Mouse (Mus musculus): ENCODE results near the gene Samd4. TPM values are rescaled to one million over a fixed set of nuclear protein-coding genes. Genes with fewer than 3 reads are reported as not detected.

Samd4 gene
- total RNA-seq, 2 experiments from 2014 or later: 23.7 to 25.7 TPM

DNA sequence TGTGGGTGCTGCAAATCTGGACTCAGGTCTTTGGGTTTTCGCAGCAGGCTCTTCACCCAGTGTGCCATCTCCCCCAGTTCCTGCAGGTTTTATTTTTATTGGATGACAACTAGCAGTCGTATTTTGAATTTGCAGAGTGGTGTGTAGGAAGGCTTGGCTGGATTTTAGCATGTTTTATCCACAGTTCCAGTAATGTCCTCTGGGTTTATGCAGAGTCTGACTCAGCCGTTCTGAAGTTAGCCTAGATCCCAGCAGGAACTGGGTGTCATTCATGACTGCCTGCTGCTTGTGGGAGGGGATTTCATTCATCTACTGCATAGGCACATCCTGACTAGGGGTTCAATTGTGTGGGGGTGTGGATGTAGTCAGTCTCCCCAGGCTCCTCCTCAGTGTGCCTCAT lies 16.0 kb downstream of the Samd4 start:
- intact Hi-C loops (cut with DNase I): loop anchor here (2.0 to 5.0 kb wide), 3 partner anchors 14 to 84 kb away; no protein-coding TSS in a partner anchor
- peak; percentile 53 to 96 for DNase-seq (ENCODE audit: low spot score in 2 of 2)

DNA sequence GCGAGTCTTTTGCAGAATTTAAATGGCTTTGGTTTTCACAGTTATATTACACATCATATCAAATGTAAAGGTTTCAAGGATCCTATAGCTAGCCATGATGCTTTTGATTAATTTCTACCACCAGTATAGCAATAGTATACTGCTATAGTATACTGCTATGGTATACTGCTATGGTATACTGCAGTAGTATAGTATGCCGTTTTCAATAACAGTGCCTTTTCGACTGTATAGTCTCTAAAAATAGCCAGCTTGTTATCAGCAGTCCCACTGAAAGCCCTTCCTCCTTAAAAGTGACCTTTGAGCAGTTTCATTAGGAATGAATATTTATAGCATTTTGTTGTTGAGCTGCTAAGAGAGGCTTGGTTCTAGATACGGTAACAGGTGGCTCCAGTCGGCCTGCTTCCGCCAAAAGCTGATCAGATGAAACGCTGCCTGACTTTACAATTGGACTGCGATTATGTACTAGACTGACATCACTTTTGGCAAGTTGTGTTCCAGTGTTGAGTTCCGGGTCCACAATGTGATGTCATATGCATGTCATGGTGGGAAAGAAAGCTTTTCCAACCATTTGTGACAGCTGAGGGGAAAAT lies 19.9 kb downstream of the Samd4 start:
- intact Hi-C loops (cut with DNase I): no loop called here
- DNase-seq (ENCODE audit: low spot score in 2 of 2): no peak

DNA sequence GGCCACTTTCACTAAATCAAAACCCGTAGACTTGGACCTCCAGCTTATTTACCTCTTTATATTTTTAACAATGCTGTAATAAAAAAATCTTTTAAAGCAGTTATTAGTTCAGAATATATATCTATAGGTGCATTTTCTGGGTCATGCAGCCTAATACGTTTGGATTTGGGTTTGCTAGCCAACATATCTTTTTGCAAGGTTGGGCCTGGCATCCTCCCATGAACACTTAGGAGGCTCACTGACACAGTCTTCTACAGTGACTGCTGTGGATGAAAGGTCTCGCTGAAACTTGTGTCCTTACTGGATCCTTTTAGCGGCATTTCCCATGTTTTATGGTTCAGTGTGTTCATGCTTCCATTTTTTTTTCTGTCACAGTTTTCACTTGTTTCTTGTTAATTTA lies 21.6 kb downstream of the Samd4 start:
- DNase-seq (ENCODE audit: low spot score in 2 of 2): no peak
- intact Hi-C loops (cut with DNase I): no loop called here

DNA sequence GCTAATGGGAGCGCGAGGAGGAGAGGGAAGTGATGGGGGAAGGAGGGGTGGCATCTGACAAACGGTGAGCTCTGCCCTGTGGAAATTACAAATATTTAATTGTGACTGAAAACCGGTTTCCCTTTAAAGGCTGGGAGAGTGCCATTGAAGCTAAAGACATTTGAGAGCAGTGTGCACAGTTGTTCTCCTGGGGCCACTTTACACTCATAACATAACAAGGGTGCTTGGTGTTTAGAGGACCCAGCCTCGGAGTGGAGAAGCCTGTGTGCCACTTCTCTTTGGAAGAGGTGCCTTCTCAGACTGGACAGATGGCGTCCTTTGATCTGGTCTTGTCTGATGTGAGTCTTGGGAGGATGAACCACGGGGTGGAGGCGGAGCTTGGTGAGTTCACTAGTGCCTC lies 26.2 kb downstream of the Samd4 start:
- DNase-seq (ENCODE audit: low spot score in 2 of 2): no peak
- intact Hi-C loops (cut with DNase I): no loop called here

DNA sequence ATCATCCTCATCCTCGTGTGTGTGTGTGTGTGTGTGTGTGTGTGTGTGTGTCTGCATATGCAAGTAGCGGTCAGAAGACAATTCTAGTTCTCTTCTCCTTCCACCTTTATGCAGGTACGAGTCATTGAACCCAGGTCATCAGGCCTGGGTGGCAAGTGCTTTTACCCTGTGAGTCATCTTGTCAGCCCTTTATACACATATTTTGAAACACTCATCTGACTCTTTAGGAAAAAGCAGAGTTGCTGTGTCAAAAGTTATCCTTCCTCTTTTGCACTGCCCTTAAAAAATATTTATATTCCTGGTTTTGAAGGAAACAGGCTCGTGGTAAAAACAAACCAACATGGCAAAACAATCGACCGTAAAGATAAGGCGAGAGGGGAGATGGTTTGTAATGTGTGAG lies 29.8 kb downstream of the Samd4 start:
- no peak for DNase-seq (ENCODE audit: low spot score in 2 of 2)
- intact Hi-C loops (cut with DNase I): no loop called here

DNA sequence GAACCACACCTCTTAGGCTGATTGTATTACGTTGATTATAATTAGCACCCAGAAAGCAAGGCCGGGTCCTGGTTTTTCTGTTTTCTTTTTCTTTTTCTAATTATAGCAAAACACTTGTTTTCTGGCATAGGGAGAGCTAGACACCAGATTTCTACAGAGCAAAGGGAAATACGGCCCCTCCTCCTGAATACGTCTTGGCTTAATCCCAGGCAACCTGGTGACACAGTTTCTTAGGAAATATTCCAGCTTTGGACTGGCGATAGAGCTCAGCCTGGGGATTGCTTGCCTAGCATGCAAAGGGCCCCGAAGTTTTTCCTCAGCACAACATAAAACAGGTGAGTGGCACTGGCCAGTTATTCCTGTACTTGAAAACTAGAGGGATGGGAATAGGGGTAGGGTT lies 31.7 kb downstream of the Samd4 start:
- intact Hi-C loops (cut with DNase I): no loop called here
- DNase-seq (ENCODE audit: low spot score in 2 of 2): no peak

DNA sequence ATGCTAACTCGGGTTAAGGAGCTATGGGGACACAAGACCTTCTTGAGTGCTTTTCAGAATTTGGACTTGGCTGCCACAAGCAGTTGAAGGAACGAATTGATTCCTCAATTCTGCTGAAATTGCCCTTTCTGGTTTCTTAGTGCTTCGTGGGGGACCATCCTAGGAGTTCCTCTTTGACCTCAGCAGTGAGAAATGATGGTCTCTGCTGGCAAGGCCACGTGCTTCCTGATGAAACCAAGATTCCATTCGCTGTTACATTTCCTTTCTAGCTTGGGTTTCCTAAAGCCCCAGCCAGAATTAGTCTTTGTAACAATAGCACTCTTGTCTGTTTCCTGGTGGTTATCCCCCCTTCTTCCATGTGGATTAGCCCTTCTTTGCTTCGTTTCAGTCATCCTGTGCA lies 32.9 kb downstream of the Samd4 start:
- intact Hi-C loops (cut with DNase I): no loop called here
- no peak for DNase-seq (ENCODE audit: low spot score in 2 of 2)

DNA sequence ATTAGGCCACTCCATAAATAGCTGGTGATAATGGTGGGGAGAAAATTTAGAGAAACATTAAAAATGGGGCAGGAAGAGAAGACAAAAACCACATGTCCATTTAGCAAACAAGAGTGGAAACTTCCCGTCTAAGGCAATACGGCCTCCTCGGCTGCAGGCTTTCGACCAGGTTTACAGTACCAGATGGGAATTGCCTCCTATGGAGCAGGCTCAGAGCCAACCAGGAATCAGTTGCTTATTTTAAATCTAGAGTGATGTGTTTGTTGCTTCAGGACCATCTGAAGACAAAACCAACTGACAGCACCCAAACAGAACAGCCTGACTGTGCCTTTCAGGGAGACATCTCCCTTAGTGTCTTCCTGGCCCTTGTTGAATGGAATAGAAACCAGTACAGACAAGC lies 33.9 kb downstream of the Samd4 start:
- DNase-seq (ENCODE audit: low spot score in 2 of 2): no peak
- intact Hi-C loops (cut with DNase I): no loop called here

DNA sequence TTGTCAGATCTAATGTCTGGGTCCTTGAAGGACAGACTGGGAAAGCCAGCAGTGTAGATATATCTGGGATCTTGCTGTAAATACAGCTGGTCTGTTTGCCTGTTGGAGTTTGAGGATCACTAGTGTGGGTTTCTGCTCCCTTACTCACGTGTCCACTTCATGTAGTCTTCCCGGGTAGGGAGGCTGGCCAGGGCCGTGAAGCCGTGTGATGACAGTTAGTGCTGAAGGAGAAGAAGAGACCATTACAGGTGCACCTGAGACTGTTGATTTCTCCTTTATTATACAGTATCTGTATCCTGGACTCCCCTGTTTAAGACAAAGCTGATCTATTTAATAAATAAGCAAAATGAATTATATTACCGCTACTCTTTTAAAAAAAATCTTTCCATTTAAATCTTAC lies 34.5 kb downstream of the Samd4 start:
- DNase-seq (ENCODE audit: low spot score in 2 of 2): no peak
- intact Hi-C loops (cut with DNase I): no loop called here

DNA sequence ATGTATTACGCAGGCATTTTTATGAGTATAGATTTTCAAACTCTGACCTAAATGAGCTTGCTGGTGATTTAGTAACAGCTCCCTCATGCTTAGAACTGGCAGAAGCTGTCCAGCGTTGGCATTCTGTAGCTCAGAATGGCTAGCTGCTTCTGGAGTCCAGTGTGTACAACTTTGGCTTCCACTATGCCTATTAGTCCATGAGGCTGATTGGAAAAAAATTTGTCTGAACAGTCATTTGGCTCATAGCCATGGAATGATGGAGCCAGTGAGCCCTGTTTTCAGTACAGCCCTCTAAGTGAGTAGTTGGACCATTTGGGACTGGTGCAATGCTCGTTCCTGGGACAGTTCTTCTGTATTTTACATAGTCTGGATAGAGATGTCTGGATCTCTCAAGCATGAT lies 34.9 kb downstream of the Samd4 start:
- intact Hi-C loops (cut with DNase I): no loop called here
- DNase-seq (ENCODE audit: low spot score in 2 of 2): no peak

DNA sequence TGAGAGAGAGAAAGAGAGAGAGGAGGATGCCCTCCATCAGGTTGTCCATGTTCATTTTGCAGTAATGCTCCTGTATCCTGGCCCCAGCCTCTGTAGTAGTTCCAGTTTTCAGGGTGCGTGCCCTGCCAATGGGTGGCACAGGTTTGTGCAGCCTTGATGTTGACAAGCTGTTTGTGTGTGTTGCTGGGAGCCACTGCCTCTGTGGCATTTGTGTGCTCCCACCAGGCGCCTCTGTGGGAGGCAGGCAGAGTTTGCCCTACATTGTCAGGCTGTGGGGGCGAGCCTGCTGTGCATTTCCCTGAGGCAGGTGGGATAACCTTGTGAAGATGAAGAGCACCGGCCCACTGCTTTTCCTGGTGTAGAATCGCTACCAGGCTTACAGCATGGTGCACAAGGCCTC lies 37.8 kb downstream of the Samd4 start:
- peak in 1 of 2 experiments; percentile 38 for DNase-seq (ENCODE audit: low spot score in 2 of 2)
- intact Hi-C loops (cut with DNase I): no loop called here

DNA sequence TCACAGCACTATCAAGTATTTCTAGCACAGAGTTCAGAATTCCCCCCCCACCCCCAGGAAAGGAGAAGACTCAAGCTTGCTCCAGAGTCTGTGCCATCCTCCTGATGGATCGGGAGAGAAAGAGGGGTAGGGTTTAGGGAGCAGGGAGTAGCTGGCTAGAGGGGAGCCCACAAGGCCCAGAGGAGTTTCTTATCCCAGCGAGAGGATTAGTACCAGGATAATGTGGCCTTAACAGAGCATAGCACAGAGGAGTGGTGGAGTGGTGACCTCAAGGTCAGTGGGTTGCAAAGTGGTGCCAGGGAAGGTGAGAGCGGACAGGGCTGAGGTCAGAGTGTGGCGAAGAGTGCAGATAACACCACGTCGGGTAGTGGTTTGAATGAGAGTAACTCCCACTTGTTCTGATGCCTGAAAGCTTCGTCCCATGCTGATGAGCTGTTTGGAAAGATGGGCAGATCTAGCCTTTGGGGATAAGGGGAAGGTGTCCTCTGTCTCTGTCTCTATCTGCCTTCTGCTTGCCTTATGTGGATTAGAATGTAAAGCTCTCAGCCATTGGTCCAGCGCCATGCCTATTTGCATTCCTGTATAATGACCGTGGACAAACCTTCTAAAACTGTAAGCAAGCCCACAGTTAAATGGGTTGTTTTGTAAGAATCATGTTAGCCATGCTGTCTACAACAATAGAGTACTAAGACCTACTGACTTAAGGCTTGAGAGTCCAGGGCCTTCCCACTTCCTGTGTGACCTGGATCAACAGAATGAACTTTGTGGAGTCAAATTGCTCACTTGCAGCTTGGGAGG lies 38.7 kb downstream of the Samd4 start:
- intact Hi-C loops (cut with DNase I): no loop called here
- DNase-seq (ENCODE audit: low spot score in 2 of 2): no peak

DNA sequence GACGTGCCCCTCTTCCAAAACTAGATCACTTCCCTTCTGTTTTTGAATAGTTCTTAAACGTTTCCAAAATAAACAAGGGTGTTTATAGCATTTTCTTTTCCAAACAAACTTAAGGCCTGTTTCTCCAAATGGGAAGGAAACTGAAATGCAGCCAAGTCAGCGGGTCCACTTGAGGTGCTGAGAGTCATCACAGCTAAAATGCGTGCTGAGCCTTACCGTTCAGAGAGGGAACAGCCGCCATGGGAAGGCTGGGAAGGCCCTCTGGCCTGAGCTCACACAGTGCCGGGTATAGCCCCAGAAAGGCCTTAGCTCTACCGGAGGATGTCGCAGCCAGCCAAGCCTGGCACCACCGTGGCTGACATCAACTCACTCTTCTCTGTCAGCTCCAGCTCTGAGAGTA lies 41.3 kb downstream of the Samd4 start:
- intact Hi-C loops (cut with DNase I): no loop called here

DNA sequence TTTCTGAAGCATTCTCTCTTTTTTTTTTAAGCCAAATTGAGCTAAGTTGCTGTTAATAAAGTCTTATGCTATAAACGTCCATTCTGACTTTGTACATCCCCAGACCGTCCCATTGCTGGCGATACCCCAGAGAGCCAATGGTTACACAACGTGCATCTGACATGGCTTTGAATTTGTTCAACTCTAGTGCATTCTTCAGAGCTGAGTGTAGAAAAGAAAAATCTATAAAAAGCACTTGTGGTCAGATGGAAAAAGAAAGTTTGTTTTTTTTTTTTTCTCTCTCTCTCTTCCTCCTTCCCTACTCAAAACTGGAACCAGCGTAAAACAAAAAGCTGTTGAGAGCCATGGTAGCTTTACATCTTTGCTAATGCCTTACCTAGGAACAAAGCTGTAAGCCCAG lies 41.8 kb downstream of the Samd4 start:
- intact Hi-C loops (cut with DNase I): no loop called here

More for the DNA sequence above, 41.3 kb downstream of the Samd4 start:
- DNase-seq (ENCODE audit: low spot score in 2 of 2): no peak

DNA sequence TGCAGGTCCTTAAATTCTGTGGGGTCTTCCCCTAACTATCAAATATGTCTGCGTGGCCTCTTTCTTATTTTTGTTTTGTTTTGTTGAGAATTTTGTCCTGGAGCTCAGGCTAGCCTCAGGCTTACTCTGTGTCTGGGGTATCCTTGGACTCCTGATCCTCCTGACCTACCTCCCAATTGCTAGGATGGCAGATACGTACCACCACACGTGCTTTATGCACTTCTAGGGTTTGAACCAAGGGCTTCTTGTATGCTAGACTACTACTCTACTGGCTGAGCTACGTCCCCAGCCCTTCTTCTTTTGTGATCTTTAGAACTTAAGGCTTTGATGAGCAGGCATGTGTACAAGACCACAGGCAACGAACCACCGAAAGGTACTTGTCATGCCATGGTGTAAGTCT lies 45.9 kb downstream of the Samd4 start:
- intact Hi-C loops (cut with DNase I): no loop called here
- DNase-seq (ENCODE audit: low spot score in 2 of 2): no peak

More for the DNA sequence above, 41.8 kb downstream of the Samd4 start:
- no peak for DNase-seq (ENCODE audit: low spot score in 2 of 2)

DNA sequence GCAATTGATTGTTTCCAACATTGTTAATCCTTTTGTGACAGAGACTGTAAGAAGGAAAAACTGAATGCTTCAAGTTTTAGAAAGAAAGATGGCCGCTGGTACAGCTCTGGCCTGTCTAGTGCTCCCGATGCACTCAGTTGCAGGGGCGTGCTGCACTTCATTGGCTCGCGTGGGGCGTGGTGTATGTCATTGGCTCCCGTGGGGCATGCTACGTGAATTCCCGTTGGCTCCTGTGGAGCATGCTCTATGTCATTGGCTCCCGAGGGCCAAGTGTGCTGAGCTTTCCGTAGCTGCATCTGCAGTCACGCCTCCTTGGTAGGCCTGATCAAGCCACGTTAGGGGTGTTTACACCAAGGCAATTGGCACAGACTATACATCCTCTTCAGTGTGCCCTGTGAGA lies 49.5 kb downstream of the Samd4 start:
- intact Hi-C loops (cut with DNase I): no loop called here
- DNase-seq (ENCODE audit: low spot score in 2 of 2): no peak

DNA sequence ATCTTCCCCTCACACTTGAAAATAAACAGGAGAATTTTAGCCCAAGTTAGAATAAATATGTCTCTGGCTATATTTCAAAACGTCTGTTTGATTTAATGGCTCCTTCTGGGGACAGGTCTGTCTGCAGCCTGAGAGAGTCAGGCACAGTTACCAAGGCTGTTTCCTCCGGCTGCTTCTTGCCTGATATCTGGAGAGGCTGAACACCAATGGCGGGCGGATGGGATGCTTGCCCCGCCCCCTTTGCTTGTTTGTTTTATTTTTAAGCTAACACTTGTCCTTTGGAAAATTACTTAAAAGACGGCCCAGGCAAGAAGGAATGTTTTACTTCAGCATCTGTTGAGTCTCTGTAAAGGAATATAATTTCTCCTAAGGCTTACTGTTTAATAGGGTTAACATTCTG lies 50.1 kb downstream of the Samd4 start:
- intact Hi-C loops (cut with DNase I): no loop called here
- no peak for DNase-seq (ENCODE audit: low spot score in 2 of 2)

DNA sequence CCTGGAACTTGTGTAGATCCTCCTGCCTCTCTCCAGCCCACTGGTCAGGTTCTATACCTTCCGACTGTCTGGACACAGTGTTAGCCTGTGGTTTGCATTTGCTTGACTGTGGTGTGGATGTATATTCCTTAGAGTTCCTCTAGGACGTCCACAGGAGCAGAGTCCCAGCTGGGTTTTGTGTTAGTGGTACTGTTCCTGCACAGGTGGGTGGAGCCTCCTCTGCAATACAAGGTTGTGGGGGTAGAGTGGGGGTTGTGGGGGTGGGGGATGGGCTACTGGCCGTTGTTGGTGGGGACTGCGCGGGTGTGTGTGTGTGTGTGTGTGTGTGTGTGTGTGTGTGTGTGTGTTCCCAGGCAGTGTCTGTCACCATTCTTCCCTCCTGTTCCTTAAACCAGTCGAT lies 58.4 kb downstream of the Samd4 start:
- DNase-seq (ENCODE audit: low spot score in 2 of 2): no peak
- intact Hi-C loops (cut with DNase I): loop anchor here (5.0 kb wide), 1 partner anchor 59 kb away; the partner anchor contains the start of gene Samd4

DNA sequence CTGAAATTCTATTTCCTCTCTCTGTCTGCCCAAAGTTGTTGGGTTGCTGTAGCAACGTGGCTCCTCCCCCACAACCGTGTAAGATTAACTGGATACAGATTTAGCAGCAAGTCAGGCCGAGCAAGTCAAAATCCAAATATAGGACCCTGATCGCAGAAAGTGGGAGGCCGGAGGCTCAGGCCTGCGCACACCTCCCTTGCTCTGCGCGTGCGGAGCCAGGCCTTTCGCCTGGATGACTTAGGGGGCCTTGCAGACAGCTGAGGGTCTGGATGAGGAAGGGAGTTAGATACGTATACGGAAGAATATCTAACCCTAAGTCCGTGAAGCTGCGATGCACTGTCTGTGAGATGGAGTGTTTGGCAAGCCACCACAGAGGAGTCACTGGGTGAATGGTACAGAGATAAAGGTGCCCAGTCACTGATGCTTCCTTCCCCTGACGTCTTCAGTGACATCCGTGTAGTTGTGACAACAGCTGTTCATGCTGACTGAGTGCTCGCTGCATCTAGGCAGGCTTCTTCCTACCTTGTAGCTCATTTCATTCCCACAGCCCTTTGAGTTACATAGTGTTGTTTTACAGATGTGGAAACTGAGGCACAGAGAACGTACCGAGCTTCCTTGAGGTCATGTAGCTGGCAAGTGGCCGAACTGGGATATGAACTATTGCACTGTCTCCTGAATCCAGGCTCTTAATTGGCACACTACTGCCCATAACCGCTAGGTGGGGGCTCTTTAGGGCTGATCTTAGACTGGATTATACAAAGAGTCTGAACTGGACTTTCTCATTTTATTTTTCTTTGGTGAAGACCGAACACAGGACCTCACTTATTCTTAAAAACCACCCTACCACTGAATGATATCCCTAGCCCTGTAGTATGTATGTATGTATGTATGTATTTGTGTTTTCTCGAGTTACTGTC lies 59.5 kb downstream of the Samd4 start:
- peak; percentile 64 to 88 for DNase-seq (ENCODE audit: low spot score in 2 of 2)

DNA sequence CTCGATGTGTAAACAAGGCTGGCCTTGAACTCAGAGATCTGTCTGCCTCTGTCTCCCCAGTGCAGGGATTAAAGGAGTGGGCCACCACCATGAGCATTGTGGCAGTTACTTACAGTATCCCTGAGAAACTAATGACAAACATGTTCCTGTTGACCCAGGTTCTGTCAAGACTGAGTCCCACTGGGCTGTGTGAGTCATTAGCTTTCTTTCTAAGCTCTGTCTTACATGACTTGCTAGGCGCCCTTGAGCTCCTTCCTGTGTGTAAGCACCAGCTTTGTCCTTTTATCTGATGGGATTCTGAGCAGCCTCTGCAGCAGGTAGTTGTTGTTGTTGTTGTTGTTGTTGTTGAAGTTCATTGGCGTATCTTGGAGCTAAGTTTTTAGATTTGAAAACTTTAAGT lies 61.8 kb downstream of the Samd4 start:
- DNase-seq (ENCODE audit: low spot score in 2 of 2): no peak
- intact Hi-C loops (cut with DNase I): loop anchor here (5.0 kb wide), 1 partner anchor 62 kb away; the partner anchor contains the start of gene Samd4

More for the DNA sequence above, 59.5 kb downstream of the Samd4 start:
- intact Hi-C loops (cut with DNase I): loop anchor here (2.0 to 5.0 kb wide), 2 partner anchors 43 to 60 kb away; partner anchors contain the start of gene Samd4
